Mouse (Mus musculus) stomach, embryonic 15.5 days (tissue): ENCODE data around the gene Stxbp4. TPM values are rescaled to one million over a fixed set of nuclear protein-coding genes. Genes with fewer than 3 reads are reported as not detected.

Experiments used
- ATAC-seq: fragments of 200-750 bp; cut with Nextera tagmentation; 2 replicates; pipeline ENCODE4 v1.8.0; 2017; ENCODE audit warnings: low read depth, moderate number of reproducible peaks, moderate TSS enrichment; ENCODE audit not compliant: insufficient read depth, low FRiP score
- H3K27ac ChIP-seq: fragments of 300-500 bp; sonication (generic); 2 replicates; pipeline ENCODE4 v1.5.1; 2015; ENCODE audit warnings: mild to moderate bottlenecking, inconsistent platforms
- H3K27me3 ChIP-seq: fragments of 300-500 bp; sonication (generic); replicated peaks from 2 replicates; pipeline ENCODE4 v1.6.1; 2015; ENCODE audit warnings: inconsistent platforms
- H3K36me3 ChIP-seq: fragments of 300-500 bp; sonication (generic); 2 replicates; pipeline ENCODE4 v1.6.1; 2015; ENCODE audit warnings: inconsistent platforms
- H3K4me1 ChIP-seq: fragments of 300-500 bp; sonication (generic); 2 replicates; pipeline ENCODE4 v1.6.1; 2015; ENCODE audit warnings: inconsistent platforms
- H3K4me2 ChIP-seq: fragments of 300-500 bp; sonication (generic); 2 replicates; pipeline ENCODE4 v1.6.1; 2015; ENCODE audit warnings: mild to moderate bottlenecking, inconsistent platforms
- H3K4me3 ChIP-seq: fragments of 300-500 bp; sonication (generic); replicated peaks from 2 replicates; pipeline ENCODE4 v1.5.1; 2015; ENCODE audit warnings: inconsistent platforms
- H3K9ac ChIP-seq: fragments of 300-500 bp; sonication (generic); 2 replicates; pipeline ENCODE4 v1.6.1; 2015; ENCODE audit warnings: inconsistent platforms
- H3K9me3 ChIP-seq: fragments of 300-500 bp; sonication (generic); 2 replicates; pipeline ENCODE4 v1.6.1; 2016; ENCODE audit warnings: inconsistent platforms
- WGBS: fragments of 180-500 bp; shearing (Covaris S2); methylation state at CpG from one replicate; pipeline ENCODE4 v1.1.7; 2015; 5-methylcytosine and 5-hydroxymethylcytosine counted together
- polyA plus RNA-seq: library from polyadenylated mRNA; unstranded; fragments of >200 nt; fragmentation: Nextera tagmentation; extraction: Ambion mirVana; gene quantifications from 2 replicates; pipeline ENCODE4 v1.2.1, GENCODE M21; 2015

Stxbp4 gene
- 15.4 and 20.4 TPM in 2 replicates for polyA plus RNA-seq

DNA sequence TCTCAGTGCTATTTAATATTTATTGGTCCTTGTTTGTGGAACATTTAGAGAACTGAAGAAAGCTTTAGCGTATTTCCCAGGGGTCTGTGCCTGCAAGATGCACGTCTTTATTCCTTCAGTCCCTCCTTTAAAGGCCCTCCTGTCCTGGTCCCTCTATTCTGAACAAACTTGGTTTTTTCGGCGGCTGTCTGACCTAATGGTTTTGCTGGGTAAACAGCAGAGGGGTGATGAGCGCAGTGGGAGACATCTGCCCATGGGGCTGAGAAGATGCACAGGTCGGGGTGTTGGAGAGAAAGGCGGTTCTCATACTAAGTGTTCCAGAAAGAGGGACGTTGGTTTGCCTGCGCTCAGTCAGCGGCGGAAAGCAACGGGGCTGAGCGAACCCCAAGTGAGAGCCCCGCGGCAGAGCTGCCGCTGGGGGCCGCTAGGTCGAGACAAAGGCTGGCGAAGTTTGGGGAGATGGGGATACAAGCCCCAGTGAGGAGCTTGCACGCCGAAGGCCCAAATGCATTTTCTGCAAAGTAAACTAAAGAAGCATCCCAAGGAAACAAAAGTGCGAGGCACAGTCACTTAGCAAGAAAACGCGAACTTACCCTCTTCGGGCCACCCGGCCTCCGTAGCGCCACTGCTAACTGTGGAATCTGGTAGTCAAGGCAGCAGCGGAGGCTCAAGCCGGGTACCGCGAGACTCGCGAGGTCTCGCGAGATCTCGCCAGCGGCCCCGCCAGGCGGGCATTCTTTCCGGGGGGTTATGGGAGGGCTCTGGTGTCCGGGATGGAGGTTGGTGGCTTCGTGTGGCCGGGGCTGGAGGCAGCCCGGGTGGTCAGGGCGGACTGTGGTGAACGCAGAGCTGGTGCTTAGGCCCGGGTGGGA is at the start of gene Stxbp4, which contains the start of gene Cox11:
Stxbp4 (minus strand) TSS at position 645 of the 872 bp plus-strand sequence.
Cox11 (plus strand) TSS at position 734 of the 872 bp plus-strand sequence.
- H3K9me3 ChIP-seq: no peaks in the 10 kb centered on the region
- H3K27ac ChIP-seq: peak within 1 kb of the TSS; percentile 94
- H3K4me1 ChIP-seq: peaks cover 8% of the 10 kb centered on the region; the same call in 1 of the 2 replicates
- ATAC-seq: peak; percentile 94
- WGBS: under 1% methylated on average over 48 of the region's 48 CpGs
- peaks cover 4% of the 10 kb centered on the region; the same call in 1 of the 2 replicates for H3K36me3 ChIP-seq
- H3K9ac ChIP-seq: peak within 1 kb of the TSS; percentile 86
- H3K27me3 ChIP-seq: no peaks in the 10 kb centered on the region
- peak within 1 kb of the TSS; percentile 66 for H3K4me2 ChIP-seq
- H3K4me3 ChIP-seq: peak within 1 kb of the TSS; percentile 98

DNA sequence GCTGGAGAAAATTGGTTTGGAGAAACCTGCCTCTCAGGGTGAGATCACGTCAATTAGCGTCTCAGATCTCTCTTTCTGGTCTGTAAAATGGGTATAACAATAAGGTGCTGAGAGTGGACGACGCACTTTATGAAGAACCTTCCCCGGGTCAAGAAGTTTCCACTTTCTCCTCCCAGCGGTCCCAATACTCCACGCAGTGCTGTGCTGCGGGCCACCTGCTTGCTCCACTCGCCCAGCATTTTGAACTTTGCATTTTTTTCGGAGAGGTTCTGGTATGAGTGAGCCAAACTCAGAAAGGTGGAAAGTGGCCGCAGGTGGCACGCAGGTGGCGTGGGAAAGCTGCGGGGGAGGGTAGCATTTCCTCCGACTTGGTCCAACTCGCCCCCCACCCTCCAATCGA is 49.2 kb upstream of the Stxbp4 start:
- Histone ChIP-seq H3K27ac (no peak overlapping the region), H3K4me3 (peak overlapping the region; percentile 57), H3K9me3 (no peaks in the 10 kb centered on the region), H3K4me1 (peaks cover 12% of the 10 kb centered on the region; the same call in 1 of the 2 replicates), H3K27me3 (no peaks in the 10 kb centered on the region), H3K9ac (peak overlapping the region; percentile 14; the same call in 1 of the 2 replicates), H3K4me2 (peak overlapping the region; percentile 77), H3K36me3 (no peaks in the 10 kb centered on the region)
- peak; percentile 59 for ATAC-seq
- under 1% methylated on average over 17 of the region's 17 CpGs for WGBS

DNA sequence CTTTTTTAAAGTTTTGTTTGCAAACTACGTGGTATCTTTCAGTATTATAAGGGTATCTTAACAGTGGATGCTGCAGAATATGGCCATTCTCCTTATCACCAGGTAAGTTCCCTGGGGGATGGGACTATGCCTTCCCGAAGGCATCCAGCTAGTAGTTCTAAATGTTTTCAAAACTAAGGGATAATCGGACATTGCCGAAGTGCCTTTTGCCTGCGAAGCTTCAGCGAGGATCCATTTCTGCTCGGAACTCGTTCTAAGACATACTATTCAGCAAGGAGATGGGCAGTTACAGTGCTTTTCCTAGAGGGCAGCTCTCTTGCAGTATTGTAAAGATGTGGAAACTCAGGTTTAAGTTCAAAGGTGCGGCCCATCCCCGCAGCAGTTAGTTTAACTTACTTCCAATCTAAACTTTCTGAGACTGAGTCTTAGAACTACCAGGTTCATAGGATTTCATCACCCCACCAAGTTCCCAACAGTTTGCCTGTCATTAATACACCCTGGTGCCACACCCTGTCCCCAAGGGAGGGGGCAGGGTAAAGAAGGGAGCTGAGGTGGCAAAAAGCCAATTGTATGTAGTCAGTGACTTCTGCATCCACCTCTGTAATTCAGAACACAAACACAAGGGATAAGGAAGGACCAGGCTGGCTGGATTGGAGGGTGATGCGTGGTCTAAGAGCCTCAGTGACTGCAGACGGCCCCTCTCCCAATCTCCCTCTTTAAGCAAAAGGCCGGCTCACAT is 48.6 kb upstream of the Stxbp4 start:
- H3K9me3 ChIP-seq: no peaks in the 10 kb centered on the region
- no peak overlapping the region for H3K27ac ChIP-seq
- peaks cover 12% of the 10 kb centered on the region; the same call in 1 of the 2 replicates for H3K4me1 ChIP-seq
- H3K27me3 ChIP-seq: no peaks in the 10 kb centered on the region
- peak overlapping the region; percentile 77 for H3K4me2 ChIP-seq
- WGBS: 69% methylated on average over 13 of the region's 13 CpGs
- H3K36me3 ChIP-seq: no peaks in the 10 kb centered on the region
- H3K9ac ChIP-seq: peak overlapping the region; percentile 14; the same call in 1 of the 2 replicates
- peak; percentile 57; the same call in 1 of the 2 replicates for ATAC-seq
- H3K4me3 ChIP-seq: peak overlapping the region; percentile 57

DNA sequence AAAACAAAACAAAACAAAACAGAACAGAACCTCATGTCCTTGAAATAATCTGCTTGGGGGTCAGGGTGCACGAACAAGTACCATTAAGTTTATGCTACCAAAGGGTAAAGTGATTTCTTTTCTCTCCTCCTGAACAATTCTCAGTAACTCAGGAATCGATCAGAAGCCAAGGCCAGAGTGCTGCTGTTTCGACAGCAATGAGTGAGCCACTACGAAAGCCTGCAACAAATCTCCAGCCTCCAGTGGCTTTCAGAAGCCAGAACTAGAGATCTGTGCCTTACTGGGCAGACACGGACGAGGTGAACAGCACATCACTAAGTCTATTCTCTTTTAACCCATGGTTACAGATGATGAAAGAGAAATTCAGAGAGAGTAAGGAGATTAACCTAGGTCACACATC is 47.3 kb upstream of the Stxbp4 start:
- H3K4me1 ChIP-seq: peaks cover 12% of the 10 kb centered on the region; the same call in 1 of the 2 replicates
- WGBS: 74% methylated on average over 6 of the region's 6 CpGs
- H3K9me3 ChIP-seq: no peaks in the 10 kb centered on the region
- H3K27ac ChIP-seq: no peak overlapping the region
- no peaks in the 10 kb centered on the region; the same call in 1 of the 2 replicates for H3K36me3 ChIP-seq
- no peak for ATAC-seq
- H3K27me3 ChIP-seq: no peaks in the 10 kb centered on the region
- H3K4me2 ChIP-seq: no peak overlapping the region
- no peak overlapping the region for H3K4me3 ChIP-seq
- no peak overlapping the region for H3K9ac ChIP-seq

DNA sequence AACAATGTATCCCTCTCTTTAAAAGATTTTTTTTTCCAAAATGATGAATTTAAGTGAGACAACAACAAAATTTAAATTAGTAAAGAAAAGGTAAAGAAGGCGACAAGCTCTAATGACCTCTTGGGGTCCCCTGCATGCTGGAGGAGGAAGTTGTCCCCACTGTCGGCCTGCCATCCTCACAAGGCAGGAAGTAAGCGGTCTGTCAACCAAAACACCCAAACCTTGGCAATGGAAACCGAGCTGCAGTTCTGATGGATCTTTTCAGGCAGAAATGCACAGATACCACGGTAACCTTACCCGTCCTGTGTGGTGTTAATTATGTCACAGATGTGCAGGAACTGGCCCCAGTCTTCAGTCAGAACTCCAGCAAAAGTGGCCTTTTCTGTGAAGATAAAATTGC is 46.9 kb upstream of the Stxbp4 start:
- H3K4me3 ChIP-seq: no peak overlapping the region
- no peak for ATAC-seq
- no peaks in the 10 kb centered on the region for H3K9me3 ChIP-seq
- H3K4me2 ChIP-seq: no peak overlapping the region
- peaks cover 12% of the 10 kb centered on the region; the same call in 1 of the 2 replicates for H3K4me1 ChIP-seq
- H3K27me3 ChIP-seq: no peaks in the 10 kb centered on the region
- no peaks in the 10 kb centered on the region; the same call in 1 of the 2 replicates for H3K36me3 ChIP-seq
- no peak overlapping the region for H3K27ac ChIP-seq
- WGBS: 64% methylated on average over 6 of the region's 6 CpGs
- H3K9ac ChIP-seq: no peak overlapping the region

DNA sequence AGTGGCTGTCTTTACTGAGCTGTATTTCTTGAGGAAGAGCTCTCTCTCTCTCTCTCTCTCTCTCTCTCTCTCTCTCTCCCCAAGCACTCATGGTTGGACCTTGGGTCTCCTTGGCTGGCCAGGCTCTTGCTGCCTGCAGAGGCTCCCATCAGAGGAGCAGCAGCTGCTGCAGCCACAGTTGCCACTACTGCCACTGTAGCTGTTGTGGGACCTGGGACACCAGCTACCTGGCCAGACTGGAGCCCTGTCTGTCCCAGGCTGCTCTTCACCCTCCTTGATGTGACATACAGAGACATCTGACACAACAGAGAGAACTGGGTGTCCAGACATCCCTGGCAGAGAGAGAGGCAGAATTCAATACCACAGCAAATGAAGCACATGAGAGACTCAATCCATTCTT is 43.3 kb upstream of the Stxbp4 start:
- Histone ChIP-seq H3K36me3 (no peaks in the 10 kb centered on the region; the same call in 1 of the 2 replicates), H3K9me3 (no peaks in the 10 kb centered on the region)
- ATAC-seq: no peak

DNA sequence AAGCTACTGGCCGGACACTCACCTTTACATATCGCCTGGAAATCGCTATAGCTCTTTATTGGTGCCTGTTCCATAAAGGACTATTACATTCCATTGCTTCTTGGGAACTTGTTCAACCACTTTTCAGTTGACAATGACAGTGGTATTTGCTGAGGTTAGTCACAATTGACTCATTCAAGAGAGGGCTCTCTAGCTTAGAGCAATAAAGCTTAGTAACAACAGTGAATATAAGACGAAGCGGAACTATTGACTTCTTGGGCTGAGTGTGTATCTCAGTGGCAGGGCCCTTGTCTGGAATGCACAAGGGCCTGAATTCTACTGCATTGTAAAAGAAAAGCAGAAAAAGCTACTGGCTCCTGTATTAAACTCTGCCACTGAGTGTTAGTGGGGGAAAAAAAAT is 40.7 kb upstream of the Stxbp4 start:
- Histone ChIP-seq H3K27me3 (no peaks in the 10 kb centered on the region), H3K36me3 (peaks cover 4% of the 10 kb centered on the region), H3K27ac (no peak overlapping the region), H3K4me3 (no peak overlapping the region), H3K9me3 (no peaks in the 10 kb centered on the region), H3K4me1 (no peaks in the 10 kb centered on the region), H3K4me2 (no peak overlapping the region), H3K9ac (no peak overlapping the region)
- peak; percentile 58 for ATAC-seq
- WGBS: 62% methylated on average over 5 of the region's 5 CpGs

More for the DNA sequence above, 43.3 kb upstream of the Stxbp4 start:
- no peaks in the 10 kb centered on the region for H3K27me3 ChIP-seq
- no peak overlapping the region for H3K4me3 ChIP-seq
- no peak overlapping the region for H3K4me2 ChIP-seq
- H3K27ac ChIP-seq: no peak overlapping the region
- H3K9ac ChIP-seq: no peak overlapping the region
- H3K4me1 ChIP-seq: 0 out of 2 replicates have a peak, but pooled peaks cover under 1% of the 10 kb centered on the region

DNA sequence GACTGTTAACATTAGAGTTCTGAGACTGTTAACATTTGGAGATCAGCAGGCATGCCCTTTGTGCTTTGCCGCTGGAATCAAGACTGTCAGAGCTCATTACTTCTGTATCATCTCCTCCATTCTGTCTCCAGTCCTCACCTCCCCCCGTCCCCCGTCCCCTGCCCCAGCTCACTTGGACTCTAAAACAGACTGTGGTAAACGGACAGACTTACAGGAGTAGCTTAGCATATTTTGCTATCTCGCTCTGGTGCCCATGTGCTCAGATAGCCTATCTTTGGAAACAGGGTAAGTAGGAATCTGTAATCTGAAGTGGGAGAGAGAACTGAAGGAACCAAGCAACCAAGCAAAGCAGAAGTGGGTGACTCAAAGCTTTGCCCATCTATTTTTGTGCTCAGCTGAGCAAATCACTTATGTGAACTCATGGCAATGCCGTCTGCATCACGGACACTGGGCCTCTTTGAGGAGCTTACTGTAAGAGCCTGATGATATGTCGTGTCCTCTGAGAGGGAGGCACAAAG is 39.9 kb upstream of the Stxbp4 start:
- Histone ChIP-seq H3K9ac (no peak overlapping the region), H3K27ac (no peak overlapping the region), H3K4me1 (no peaks in the 10 kb centered on the region), H3K36me3 (peaks cover 4% of the 10 kb centered on the region), H3K4me3 (no peak overlapping the region), H3K27me3 (no peaks in the 10 kb centered on the region), H3K4me2 (no peak overlapping the region), H3K9me3 (no peaks in the 10 kb centered on the region)
- WGBS: 79% methylated on average over 8 of the region's 8 CpGs
- ATAC-seq: no peak

DNA sequence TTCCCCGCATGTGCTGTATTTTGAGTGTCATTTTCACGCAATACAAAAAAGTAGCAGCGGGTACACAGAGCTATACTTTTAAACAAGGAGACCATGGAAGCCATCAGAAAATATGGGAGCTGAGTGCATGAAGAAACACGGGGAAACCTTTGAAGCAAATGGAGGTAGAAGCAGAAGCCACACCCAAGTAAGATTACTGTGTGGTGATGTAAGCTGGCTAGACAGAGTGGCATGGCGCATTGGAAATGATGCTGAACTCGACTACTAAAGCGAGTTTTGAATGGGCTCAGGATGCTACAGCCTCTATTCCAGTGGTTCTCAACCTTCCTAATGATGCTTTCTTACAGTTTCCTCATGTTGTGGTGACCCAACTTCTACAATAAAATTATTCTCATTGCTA is 39.1 kb upstream of the Stxbp4 start:
- 93% methylated on average over 7 of the region's 7 CpGs for WGBS
- H3K9me3 ChIP-seq: no peaks in the 10 kb centered on the region

DNA sequence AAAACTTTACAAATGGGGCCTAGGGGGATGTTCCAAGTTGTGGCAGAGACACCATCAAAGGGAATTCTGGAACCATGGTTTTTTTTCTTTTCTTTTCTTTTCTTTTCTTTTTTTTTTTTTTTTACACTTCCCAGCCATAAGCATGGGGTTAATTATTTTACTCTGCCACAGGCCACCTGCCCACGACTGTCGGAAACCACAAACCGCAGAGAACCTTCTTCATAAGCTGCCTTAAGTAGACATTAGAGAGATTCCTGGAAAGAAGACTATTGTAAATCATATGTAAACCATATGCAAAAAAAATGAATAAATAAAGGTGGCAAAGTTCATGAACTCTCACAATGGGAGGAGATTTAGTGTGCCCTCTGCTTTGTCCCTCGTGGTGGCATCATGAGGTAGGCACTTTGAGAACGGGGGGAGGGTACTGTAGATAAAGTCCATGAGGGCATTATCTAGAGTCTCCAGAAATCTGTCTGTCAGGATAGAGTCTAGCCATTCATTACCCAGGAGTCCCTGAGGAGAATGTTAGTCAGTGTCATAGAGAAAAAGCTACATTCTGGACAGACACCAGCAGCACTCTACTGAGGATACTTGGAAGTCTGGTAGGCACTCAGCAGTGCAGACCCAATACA is 37.7 kb upstream of the Stxbp4 start:
- no peak overlapping the region for H3K4me2 ChIP-seq
- no peak overlapping the region for H3K4me3 ChIP-seq
- peak; percentile 91 for ATAC-seq
- H3K27ac ChIP-seq: no peak overlapping the region
- no peaks in the 10 kb centered on the region for H3K9me3 ChIP-seq
- no peaks in the 10 kb centered on the region for H3K27me3 ChIP-seq
- H3K36me3 ChIP-seq: peaks cover 11% of the 10 kb centered on the region; the same call in 1 of the 2 replicates
- H3K4me1 ChIP-seq: no peaks in the 10 kb centered on the region
- H3K9ac ChIP-seq: no peak overlapping the region
- 67% methylated on average over 5 of the region's 5 CpGs for WGBS

More for the DNA sequence above, 39.1 kb upstream of the Stxbp4 start:
- Histone ChIP-seq H3K4me3 (no peak overlapping the region), H3K4me2 (no peak overlapping the region), H3K27ac (no peak overlapping the region), H3K36me3 (peaks cover 6% of the 10 kb centered on the region), H3K4me1 (no peaks in the 10 kb centered on the region), H3K27me3 (no peaks in the 10 kb centered on the region), H3K9ac (no peak overlapping the region)
- no peak for ATAC-seq

DNA sequence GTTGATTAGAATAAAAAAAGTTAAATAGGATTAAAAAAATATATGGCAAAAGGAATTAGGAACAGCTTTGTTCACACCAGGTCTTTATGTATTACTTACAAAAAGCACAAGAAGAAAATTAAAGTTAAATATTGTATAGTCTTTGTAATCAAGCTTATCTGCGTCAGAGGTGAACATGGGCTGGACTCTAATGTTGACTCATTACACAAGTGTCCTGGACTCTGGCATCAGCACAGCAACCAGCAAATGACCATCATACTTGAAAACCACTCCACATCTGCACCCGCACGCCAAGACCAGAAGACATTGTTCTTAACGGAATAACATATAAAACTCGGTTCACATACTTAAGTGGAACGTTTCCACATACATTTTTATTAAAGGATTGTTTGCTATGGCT is 29.4 kb upstream of the Stxbp4 start:
- 85% methylated on average over 6 of the region's 6 CpGs for WGBS
- Histone ChIP-seq H3K27ac (no peak overlapping the region), H3K36me3 (0 out of 2 replicates have a peak, but pooled peaks cover 6% of the 10 kb centered on the region), H3K27me3 (no peaks in the 10 kb centered on the region), H3K9me3 (no peaks in the 10 kb centered on the region), H3K4me1 (peaks cover 32% of the 10 kb centered on the region), H3K9ac (no peak overlapping the region), H3K4me2 (no peak overlapping the region), H3K4me3 (no peak overlapping the region)
- ATAC-seq: no peak
